Mouse (Mus musculus) liver, embryonic 14.5 days (tissue): ENCODE data around the gene Catsper1. TPM values are rescaled to one million over a fixed set of nuclear protein-coding genes. Genes with fewer than 3 reads are reported as not detected.

Source experiments
- ATAC-seq: fragments of 200-750 bp; cut with Nextera tagmentation; 2 replicates; pipeline ENCODE4 v1.8.0; 2017; ENCODE audit warnings: moderate number of reproducible peaks, mild to moderate bottlenecking, moderate library complexity; ENCODE audit not compliant: insufficient read depth
- DNase-seq, 3 experiments: peaks; one replicate each; pipeline ENCODE4 v3.0.0-alpha.2; 2012 to 2013; ENCODE audit warnings: low read depth in 3 of 3, low spot score in 3 of 3
- H3K27ac ChIP-seq: fragments of 300-500 bp; sonication (generic); 2 replicates; pipeline ENCODE4 v1.5.1; 2014; ENCODE audit warnings: moderate library complexity, mild to moderate bottlenecking, control low read depth, inconsistent platforms
- H3K27me3 ChIP-seq: fragments of 300-500 bp; sonication (generic); 2 replicates; pipeline ENCODE4 v1.6.1; 2014; ENCODE audit warnings: mild to moderate bottlenecking, low read length, moderate library complexity; ENCODE audit not compliant: control insufficient read depth, insufficient read depth
- H3K36me3 ChIP-seq: fragments of 300-500 bp; sonication (generic); replicated peaks from 2 replicates; pipeline ENCODE4 v1.6.1; 2014; ENCODE audit warnings: low read depth; ENCODE audit not compliant: control insufficient read depth, insufficient read depth
- H3K4me1 ChIP-seq, 2 experiments: fragments of 200-500 bp in 1 of 2; fragments of 300-500 bp in 1 of 2; sonication (generic) in 1 of 2; replicated peaks; 2 replicates each; pipeline ENCODE4 v1.6.1; 2012 to 2014; ENCODE audit warnings: antibody characterized with exemption in 1 of 2, inconsistent platforms in 1 of 2, low read length in 1 of 2; ENCODE audit not compliant: control insufficient read depth in 2 of 2, insufficient read depth in 2 of 2
- H3K4me2 ChIP-seq: fragments of 300-500 bp; sonication (generic); 2 replicates; pipeline ENCODE4 v1.6.1; 2014; ENCODE audit warnings: low read depth, mild to moderate bottlenecking, control low read depth, moderate library complexity
- H3K4me3 ChIP-seq, 2 experiments: fragments of 200-500 bp in 1 of 2; fragments of 300-500 bp in 1 of 2; sonication (generic) in 1 of 2; 2 replicates each; pipeline ENCODE4 v1.5.1; 2012 to 2014; ENCODE audit warnings: low read depth in 2 of 2, low read length in 2 of 2, mild to moderate bottlenecking in 2 of 2, control low read depth in 1 of 2, inconsistent platforms in 1 of 2, moderate library complexity in 1 of 2; ENCODE audit not compliant: insufficient read depth in 1 of 2
- H3K9ac ChIP-seq: fragments of 300-500 bp; sonication (generic); replicated peaks from 2 replicates; pipeline ENCODE4 v1.6.1; 2014; ENCODE audit warnings: mild to moderate bottlenecking, control low read depth, moderate library complexity
- H3K9me3 ChIP-seq: fragments of 300-500 bp; sonication (generic); 2 replicates; pipeline ENCODE4 v1.6.1; 2016; ENCODE audit warnings: low read length, mixed read lengths; ENCODE audit not compliant: control insufficient read depth
- CTCF ChIP-seq: IDR thresholded peaks from 2 replicates; pipeline ENCODE4 v1.5.1; 2016; ENCODE audit warnings: antibody characterized with exemption, low read depth, control low read depth
- EP300 ChIP-seq: IDR thresholded peaks from 2 replicates; pipeline ENCODE4 v1.6.1; 2016; ENCODE audit warnings: antibody characterized with exemption, low read depth
- WGBS: fragments of 180-500 bp; shearing (Covaris S2); extraction: QIAGEN DNeasy Blood & Tissue Kit; methylation state at CpG from one replicate; pipeline ENCODE4 v1.1.7; 2014; ENCODE audit not compliant: insufficient replicate concordance; 5-methylcytosine and 5-hydroxymethylcytosine counted together
- polyA plus RNA-seq, 2 experiments: library from polyadenylated mRNA; depleted of rRNA in 1 of 2; stranded (reverse) in 1 of 2; unstranded in 1 of 2; fragments of >200 nt; fragmentation: Nextera tagmentation in 1 of 2; extraction: Ambion mirVana in 1 of 2; gene quantifications; 2 replicates each; pipeline versions ENCODE4 v1.2.1 to v1.2.3; 2012 to 2014

The Catsper1 gene
- polyA plus RNA-seq, 2 experiments: not detected

GRCm38 (mm10) chr19:5306968-5307734, 28.4 kb upstream of the Catsper1 start:
- H3K9ac ChIP-seq: no peak overlapping the region
- no peak for TF ChIP-seq CTCF
- no peak for TF ChIP-seq EP300
- ATAC-seq (no peak), DNase-seq (no peak)
- H3K4me3 ChIP-seq: peak overlapping the region in 1 of 2 experiments; percentile 17; a peak in 1 of 4 replicates
- H3K4me2 ChIP-seq: peak overlapping the region; percentile 28
- H3K9me3 ChIP-seq: no peaks in the 10 kb centered on the region
- H3K27ac ChIP-seq: no peak overlapping the region
- H3K27me3 ChIP-seq: peaks cover 16% of the 10 kb centered on the region
- H3K4me1 ChIP-seq: no peaks in the 10 kb centered on the region
- H3K36me3 ChIP-seq: no peaks in the 10 kb centered on the region
- WGBS: 32% methylated on average over 98 of the region's 98 CpGs

- Histone ChIP-seq H3K27ac (no peak overlapping the region), H3K27me3 (peaks cover 16% of the 10 kb centered on the region), H3K9me3 (no peaks in the 10 kb centered on the region), H3K36me3 (no peaks in the 10 kb centered on the region), H3K4me2 (no peak overlapping the region), H3K9ac (no peak overlapping the region), H3K4me1 (no peaks in the 10 kb centered on the region), H3K4me3 (no peak overlapping the region)
- 72% methylated on average over 7 of the region's 7 CpGs for WGBS
- ATAC-seq (no peak), DNase-seq (peak in 2 of 3 experiments; percentile 16 to 27)
- TF ChIP-seq EP300 (no peak), CTCF (no peak)
Measured at GRCm38 (mm10) chr19:5309025-5309424, 26.5 kb upstream of the Catsper1 start.

- 69% methylated on average over 8 of the region's 8 CpGs for WGBS
- H3K9ac ChIP-seq: no peak overlapping the region
- no peaks in the 10 kb centered on the region for H3K36me3 ChIP-seq
- H3K9me3 ChIP-seq: no peaks in the 10 kb centered on the region
- TF ChIP-seq EP300 (no peak), CTCF (no peak)
- no peak for ATAC-seq
- no peak overlapping the region for H3K4me2 ChIP-seq
- H3K4me3 ChIP-seq: no peak overlapping the region
- DNase-seq: no peak
- no peak overlapping the region for H3K27ac ChIP-seq
- H3K27me3 ChIP-seq: no peaks in the 10 kb centered on the region
- no peaks in the 10 kb centered on the region for H3K4me1 ChIP-seq
Measured at GRCm38 (mm10) chr19:5313189-5313588, 22.4 kb upstream of the Catsper1 start.

- Histone ChIP-seq H3K4me3 (no peak overlapping the region), H3K27ac (no peak overlapping the region), H3K4me2 (no peak overlapping the region), H3K4me1 (no peaks in the 10 kb centered on the region), H3K9ac (no peak overlapping the region), H3K36me3 (no peaks in the 10 kb centered on the region), H3K27me3 (no peaks in the 10 kb centered on the region), H3K9me3 (no peaks in the 10 kb centered on the region)
- TF ChIP-seq CTCF (no peak), EP300 (no peak)
- WGBS: 39% methylated on average over 17 of the region's 17 CpGs
- DNase-seq (no peak), ATAC-seq (no peak)
Measured at GRCm38 (mm10) chr19:5323801-5324200, 11.7 kb upstream of the Catsper1 start.

- Histone ChIP-seq H3K4me2 (no peak overlapping the region), H3K27ac (no peak overlapping the region), H3K36me3 (no peaks in the 10 kb centered on the region), H3K4me3 (no peak overlapping the region), H3K4me1 (no peaks in the 10 kb centered on the region), H3K27me3 (no peaks in the 10 kb centered on the region), H3K9me3 (no peaks in the 10 kb centered on the region), H3K9ac (no peak overlapping the region)
- TF ChIP-seq CTCF: no peak
- no peak for TF ChIP-seq EP300
- no peak for ATAC-seq
- no peak for DNase-seq
- 72% methylated on average over 19 of the region's 19 CpGs for WGBS
Measured at GRCm38 (mm10) chr19:5327970-5328369, 7.6 kb upstream of the Catsper1 start.
